Mouse (Mus musculus): ENCODE data around the gene Lrmda. TPM values are rescaled to one million over a fixed set of nuclear protein-coding genes. Genes with fewer than 3 reads are reported as not detected.

The Lrmda gene
- polyA plus RNA-seq, 1 experiment from 2014 or later = 0.53 TPM

- no peak overlapping the region for H3K27ac ChIP-seq (ENCODE audit: low read depth, low read length)
- ATAC-seq (ENCODE audit: low FRiP score, low TSS enrichment) = no peak
- WGBS = 71% methylated on average over 3 of the region's 3 CpGs
- H3K27me3 ChIP-seq (ENCODE audit: control insufficient read depth, insufficient read depth, low read length) = no peaks in the 10 kb centered on the region
- no peak overlapping the region for H3K4me3 ChIP-seq (ENCODE audit: low read length)
- no peak overlapping the region for H3K9ac ChIP-seq (ENCODE audit: low read depth, low read length)
- no peaks in the 10 kb centered on the region for H3K4me1 ChIP-seq (ENCODE audit: control insufficient read depth, insufficient read depth, low read length)
- no peaks in the 10 kb centered on the region for H3K36me3 ChIP-seq (ENCODE audit: control insufficient read depth, insufficient read depth, low read length)
- no peaks in the 10 kb centered on the region for H3K9me3 ChIP-seq (ENCODE audit: control insufficient read depth, low read length)
- H3K4me2 ChIP-seq (replicated peaks; ENCODE audit: low read depth, low read length) = no peak overlapping the region
These were observed 16.4 kb downstream of the Lrmda start for GRCm38 (mm10) chr14:22035900-22036299.

DNA sequence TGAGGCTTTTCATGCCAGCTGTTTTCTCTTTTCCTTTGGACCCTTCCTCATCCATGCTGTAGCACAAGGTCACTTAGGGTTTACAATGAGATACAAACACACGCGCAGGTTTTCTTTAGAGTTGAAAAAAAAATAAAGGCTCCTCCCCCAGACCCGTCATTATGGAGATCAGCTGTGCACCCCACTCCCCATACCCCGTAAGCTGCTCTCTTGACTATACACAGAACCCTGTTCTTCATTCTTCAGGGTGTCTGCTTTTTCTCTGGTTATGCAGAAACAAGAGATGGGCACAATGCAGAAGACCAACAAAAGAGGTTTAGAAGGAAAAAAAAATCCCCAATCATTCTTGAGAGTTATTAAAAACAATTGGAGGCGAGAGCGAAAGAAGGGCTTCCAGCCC is 16.8 kb downstream of the Lrmda start:
- no peaks in the 10 kb centered on the region for H3K36me3 ChIP-seq (ENCODE audit: control insufficient read depth, insufficient read depth, low read length)
- H3K27ac ChIP-seq (ENCODE audit: low read depth, low read length) = no peak overlapping the region
- H3K4me2 ChIP-seq (replicated peaks; ENCODE audit: low read depth, low read length) = no peak overlapping the region
- no peaks in the 10 kb centered on the region for H3K9me3 ChIP-seq (ENCODE audit: control insufficient read depth, low read length)
- 60% methylated on average over 6 of the region's 6 CpGs for WGBS
- ATAC-seq (ENCODE audit: low FRiP score, low TSS enrichment) = no peak
- H3K4me1 ChIP-seq (ENCODE audit: control insufficient read depth, insufficient read depth, low read length) = no peaks in the 10 kb centered on the region
- no peak overlapping the region for H3K9ac ChIP-seq (ENCODE audit: low read depth, low read length)
- H3K4me3 ChIP-seq (ENCODE audit: low read length) = no peak overlapping the region
- no peaks in the 10 kb centered on the region for H3K27me3 ChIP-seq (ENCODE audit: control insufficient read depth, insufficient read depth, low read length)

DNA sequence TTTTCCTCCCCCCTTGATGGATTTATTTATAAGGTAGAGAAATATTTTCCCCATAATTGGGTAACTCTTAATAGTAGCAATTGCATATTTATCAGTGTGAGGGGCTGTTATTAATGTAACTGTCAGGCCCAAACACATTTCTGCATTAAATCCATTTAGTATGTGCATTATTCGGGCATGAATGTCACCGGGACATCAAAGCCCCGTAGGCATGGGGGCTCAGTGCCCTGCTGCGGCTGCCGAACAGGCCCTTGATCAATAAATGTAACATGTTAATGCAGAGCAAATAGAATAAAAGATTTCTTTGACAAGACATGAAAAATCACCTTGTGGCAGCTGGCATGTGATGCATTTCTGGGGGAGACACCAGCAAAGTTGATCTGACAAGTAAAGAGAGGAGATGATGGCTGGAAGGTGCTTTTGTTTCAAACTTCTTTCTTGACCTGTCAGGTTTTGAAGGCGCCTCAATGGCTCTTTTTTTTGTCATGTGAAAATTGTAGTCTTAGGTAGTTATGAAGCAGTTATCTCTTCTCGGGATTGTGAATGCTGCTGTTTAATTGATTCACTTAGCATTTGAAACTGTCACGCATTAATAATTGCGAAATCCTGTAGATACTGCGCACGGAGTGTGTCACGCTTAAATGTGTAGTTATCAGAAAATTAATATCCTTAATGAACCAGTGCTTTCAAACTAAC is 17.4 kb downstream of the Lrmda start:
- Histone ChIP-seq H3K27ac (ENCODE audit: low read depth, low read length) (no peak overlapping the region), H3K4me3 (ENCODE audit: low read length) (no peak overlapping the region), H3K9me3 (ENCODE audit: control insufficient read depth, low read length) (no peaks in the 10 kb centered on the region), H3K4me2 (replicated peaks; ENCODE audit: low read depth, low read length) (no peak overlapping the region), H3K27me3 (ENCODE audit: control insufficient read depth, insufficient read depth, low read length) (no peaks in the 10 kb centered on the region), H3K9ac (ENCODE audit: low read depth, low read length) (no peak overlapping the region), H3K36me3 (ENCODE audit: control insufficient read depth, insufficient read depth, low read length) (no peaks in the 10 kb centered on the region), H3K4me1 (ENCODE audit: control insufficient read depth, insufficient read depth, low read length) (no peaks in the 10 kb centered on the region)
- ATAC-seq (ENCODE audit: low FRiP score, low TSS enrichment) = no peak
- 84% methylated on average over 12 of the region's 12 CpGs for WGBS

DNA sequence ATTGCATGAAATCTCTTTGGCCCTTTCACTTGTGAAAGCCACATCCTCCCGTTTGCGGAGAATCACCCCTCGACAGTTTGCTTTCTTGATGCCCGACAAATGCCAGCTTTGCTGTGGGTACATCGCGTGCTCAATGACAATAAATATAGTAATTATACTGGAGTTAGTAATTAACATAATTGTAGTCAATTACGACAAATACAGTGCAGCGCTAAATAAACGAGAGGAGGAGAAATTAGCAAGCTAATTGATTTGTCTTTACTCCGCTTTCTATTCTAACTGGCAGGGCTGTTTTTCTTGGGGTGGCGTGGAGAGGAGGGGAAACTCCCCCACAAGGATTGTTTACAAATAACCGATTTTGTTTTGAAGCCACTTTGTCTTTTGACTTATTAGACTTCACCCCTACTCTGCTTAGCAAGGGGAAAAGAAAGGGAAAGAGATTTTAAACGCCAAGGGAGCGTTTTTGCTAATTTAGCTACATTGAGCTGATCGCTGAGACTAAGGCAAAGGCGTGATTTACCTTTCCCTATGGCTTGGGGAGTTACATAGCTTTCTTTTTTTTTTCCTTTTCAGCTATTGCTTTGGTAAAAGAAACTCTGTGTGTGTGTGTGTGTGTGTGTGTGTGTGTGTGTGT is 18.1 kb downstream of the Lrmda start:
- Histone ChIP-seq H3K36me3 (ENCODE audit: control insufficient read depth, insufficient read depth, low read length) (no peaks in the 10 kb centered on the region), H3K9me3 (ENCODE audit: control insufficient read depth, low read length) (no peaks in the 10 kb centered on the region), H3K27ac (ENCODE audit: low read depth, low read length) (no peak overlapping the region), H3K9ac (ENCODE audit: low read depth, low read length) (no peak overlapping the region), H3K4me1 (ENCODE audit: control insufficient read depth, insufficient read depth, low read length) (no peaks in the 10 kb centered on the region), H3K4me3 (ENCODE audit: low read length) (no peak overlapping the region), H3K27me3 (ENCODE audit: control insufficient read depth, insufficient read depth, low read length) (no peaks in the 10 kb centered on the region), H3K4me2 (replicated peaks; ENCODE audit: low read depth, low read length) (no peak overlapping the region)
- 66% methylated on average over 16 of the region's 16 CpGs for WGBS
- ATAC-seq (ENCODE audit: low FRiP score, low TSS enrichment) = no peak

- Histone ChIP-seq H3K27me3 (ENCODE audit: control insufficient read depth, insufficient read depth, low read length) (no peaks in the 10 kb centered on the region), H3K4me2 (replicated peaks; ENCODE audit: low read depth, low read length) (no peak overlapping the region), H3K9ac (ENCODE audit: low read depth, low read length) (no peak overlapping the region), H3K4me3 (ENCODE audit: low read length) (no peak overlapping the region), H3K27ac (ENCODE audit: low read depth, low read length) (no peak overlapping the region), H3K9me3 (ENCODE audit: control insufficient read depth, low read length) (no peaks in the 10 kb centered on the region), H3K4me1 (ENCODE audit: control insufficient read depth, insufficient read depth, low read length) (no peaks in the 10 kb centered on the region), H3K36me3 (ENCODE audit: control insufficient read depth, insufficient read depth, low read length) (no peaks in the 10 kb centered on the region)
- ATAC-seq (ENCODE audit: low FRiP score, low TSS enrichment) = no peak
- 77% methylated on average over 6 of the region's 6 CpGs for WGBS
These were observed 22.6 kb downstream of the Lrmda start for GRCm38 (mm10) chr14:22042146-22042545.

GRCm38 (mm10) chr14:22043420-22043819 is 23.9 kb downstream of the Lrmda start:
- H3K4me1 ChIP-seq (ENCODE audit: control insufficient read depth, insufficient read depth, low read length) = no peaks in the 10 kb centered on the region
- 83% methylated on average over 5 of the region's 5 CpGs for WGBS
- H3K27me3 ChIP-seq (ENCODE audit: control insufficient read depth, insufficient read depth, low read length) = no peaks in the 10 kb centered on the region
- H3K36me3 ChIP-seq (ENCODE audit: control insufficient read depth, insufficient read depth, low read length) = no peaks in the 10 kb centered on the region
- H3K9ac ChIP-seq (ENCODE audit: low read depth, low read length) = no peak overlapping the region
- H3K27ac ChIP-seq (ENCODE audit: low read depth, low read length) = no peak overlapping the region
- no peak for ATAC-seq (ENCODE audit: low FRiP score, low TSS enrichment)
- no peak overlapping the region for H3K4me2 ChIP-seq (replicated peaks; ENCODE audit: low read depth, low read length)
- H3K9me3 ChIP-seq (ENCODE audit: control insufficient read depth, low read length) = no peaks in the 10 kb centered on the region
- no peak overlapping the region for H3K4me3 ChIP-seq (ENCODE audit: low read length)

DNA sequence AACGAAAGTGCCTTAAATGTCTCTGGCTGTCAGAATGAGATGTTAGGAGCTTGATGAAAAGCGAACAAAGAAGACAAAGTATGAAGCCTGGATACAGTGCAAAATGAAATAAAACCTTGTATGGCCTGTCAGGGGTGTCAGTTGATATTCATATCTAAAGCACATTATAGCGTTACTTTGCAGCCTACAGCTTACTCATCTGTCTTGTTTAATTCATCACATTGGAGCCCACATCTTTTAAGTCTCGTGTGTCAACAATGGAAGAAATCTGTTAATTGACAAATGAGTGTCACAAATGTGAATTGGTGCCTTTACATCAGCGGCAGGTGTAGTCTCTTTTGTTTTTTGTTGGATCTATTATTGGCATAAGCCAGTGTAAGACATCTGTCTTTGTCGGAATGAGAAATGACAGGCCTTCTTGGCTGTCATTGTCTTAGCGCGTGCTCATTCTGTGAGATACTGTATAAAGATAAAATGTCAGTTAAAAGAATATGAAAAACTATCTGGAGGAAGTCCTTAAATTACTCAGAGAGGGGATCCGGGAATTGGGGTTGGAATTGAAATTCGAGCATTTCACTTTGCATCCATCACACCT is 26.8 kb downstream of the Lrmda start:
- H3K9me3 ChIP-seq (ENCODE audit: control insufficient read depth, low read length) = no peaks in the 10 kb centered on the region
- no peak overlapping the region for H3K4me2 ChIP-seq (replicated peaks; ENCODE audit: low read depth, low read length)
- no peaks in the 10 kb centered on the region for H3K4me1 ChIP-seq (ENCODE audit: control insufficient read depth, insufficient read depth, low read length)
- no peaks in the 10 kb centered on the region for H3K27me3 ChIP-seq (ENCODE audit: control insufficient read depth, insufficient read depth, low read length)
- no peak for ATAC-seq (ENCODE audit: low FRiP score, low TSS enrichment)
- H3K27ac ChIP-seq (ENCODE audit: low read depth, low read length) = no peak overlapping the region
- no peaks in the 10 kb centered on the region for H3K36me3 ChIP-seq (ENCODE audit: control insufficient read depth, insufficient read depth, low read length)
- 85% methylated on average over 10 of the region's 10 CpGs for WGBS
- no peak overlapping the region for H3K9ac ChIP-seq (ENCODE audit: low read depth, low read length)
- no peak overlapping the region for H3K4me3 ChIP-seq (ENCODE audit: low read length)

DNA sequence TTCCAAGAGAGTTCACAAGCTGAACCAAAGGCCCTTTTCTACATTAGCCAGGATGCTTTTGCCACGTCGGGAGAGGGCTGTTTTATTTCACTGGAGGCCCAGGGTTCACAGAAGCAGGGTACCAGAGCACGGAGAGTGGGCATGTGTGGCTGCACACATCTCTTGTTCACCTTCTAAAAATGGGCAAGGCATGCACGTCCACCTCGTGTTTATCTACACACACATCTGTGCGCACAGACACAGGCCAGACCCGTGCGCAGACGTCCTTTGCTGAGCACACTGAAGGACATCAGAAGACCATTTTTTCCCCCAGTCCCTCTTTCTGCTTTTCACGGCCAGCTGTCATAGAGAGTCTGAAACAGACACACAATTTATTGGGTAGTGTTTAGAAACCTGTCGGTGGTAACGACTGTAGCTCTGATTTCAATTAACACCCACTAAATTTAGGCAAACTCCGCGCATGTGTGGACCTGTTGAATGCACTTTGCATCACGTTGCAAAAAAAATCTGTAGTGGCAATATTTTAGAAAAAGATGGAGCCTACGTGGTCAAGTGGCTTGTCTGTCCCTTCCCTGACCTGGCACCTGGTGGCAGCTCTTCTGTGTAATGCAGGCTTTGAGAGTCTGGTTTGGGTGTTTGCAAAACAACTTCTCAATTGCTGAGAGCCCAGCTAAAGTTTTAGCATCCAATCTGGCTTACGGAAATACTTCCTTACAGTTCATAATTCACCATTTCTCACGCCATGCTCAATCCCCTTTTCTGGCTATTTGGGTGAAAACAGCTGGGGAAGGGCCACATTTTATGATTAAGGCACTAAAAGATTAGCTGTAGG is 28.8 kb downstream of the Lrmda start:
- no peaks in the 10 kb centered on the region for H3K36me3 ChIP-seq (ENCODE audit: control insufficient read depth, insufficient read depth, low read length)
- ATAC-seq (ENCODE audit: low FRiP score, low TSS enrichment) = no peak
- H3K4me1 ChIP-seq (ENCODE audit: control insufficient read depth, insufficient read depth, low read length) = no peaks in the 10 kb centered on the region
- H3K9me3 ChIP-seq (ENCODE audit: control insufficient read depth, low read length) = no peaks in the 10 kb centered on the region
- no peak overlapping the region for H3K9ac ChIP-seq (ENCODE audit: low read depth, low read length)
- H3K27ac ChIP-seq (ENCODE audit: low read depth, low read length) = no peak overlapping the region
- no peak overlapping the region for H3K4me3 ChIP-seq (ENCODE audit: low read length)
- 45% methylated on average over 18 of the region's 18 CpGs for WGBS
- no peaks in the 10 kb centered on the region for H3K27me3 ChIP-seq (ENCODE audit: control insufficient read depth, insufficient read depth, low read length)
- no peak overlapping the region for H3K4me2 ChIP-seq (replicated peaks; ENCODE audit: low read depth, low read length)

- no peak overlapping the region for H3K27ac ChIP-seq (ENCODE audit: low read depth, low read length)
- H3K4me1 ChIP-seq (ENCODE audit: control insufficient read depth, insufficient read depth, low read length) = no peaks in the 10 kb centered on the region
- no peak for ATAC-seq (ENCODE audit: low FRiP score, low TSS enrichment)
- WGBS = 61% methylated on average over 6 of the region's 6 CpGs
- H3K4me2 ChIP-seq (replicated peaks; ENCODE audit: low read depth, low read length) = no peak overlapping the region
- no peaks in the 10 kb centered on the region for H3K27me3 ChIP-seq (ENCODE audit: control insufficient read depth, insufficient read depth, low read length)
- no peak overlapping the region for H3K9ac ChIP-seq (ENCODE audit: low read depth, low read length)
- H3K9me3 ChIP-seq (ENCODE audit: control insufficient read depth, low read length) = no peaks in the 10 kb centered on the region
- H3K36me3 ChIP-seq (ENCODE audit: control insufficient read depth, insufficient read depth, low read length) = no peaks in the 10 kb centered on the region
- H3K4me3 ChIP-seq (ENCODE audit: low read length) = no peak overlapping the region
These were observed 29.3 kb downstream of the Lrmda start for GRCm38 (mm10) chr14:22048900-22049199.

Data from kidney, embryonic 14.5 days (tissue).